Mouse (Mus musculus) hindbrain, embryonic 10.5 days (tissue): ENCODE data around the gene Fam167b. TPM values are rescaled to one million over a fixed set of nuclear protein-coding genes. Genes with fewer than 3 reads are reported as not detected.
A peak's percentile ranks its signal among the peaks of the same experiment; 100 is the strongest.

Experiments used
- DNase-seq: peaks from one replicate; pipeline ENCODE4 v3.0.0-alpha.2; 2017; ENCODE audit warnings: low spot score
- H3K27ac ChIP-seq: fragments of 300-500 bp; sonication (generic); 2 replicates; pipeline ENCODE4 v1.5.1; 2016; ENCODE audit warnings: mild to moderate bottlenecking, moderate library complexity
- H3K27me3 ChIP-seq: fragments of 300-500 bp; sonication (generic); 2 replicates; pipeline ENCODE4 v1.6.1; 2016; ENCODE audit warnings: mild to moderate bottlenecking; ENCODE audit not compliant: poor library complexity, insufficient read depth, severe bottlenecking
- H3K36me3 ChIP-seq: fragments of 300-500 bp; sonication (generic); 2 replicates; pipeline ENCODE4 v1.6.1; 2016; ENCODE audit warnings: mild to moderate bottlenecking, moderate library complexity
- H3K4me1 ChIP-seq: fragments of 300-500 bp; sonication (generic); replicated peaks from 2 replicates; pipeline ENCODE4 v1.6.1; 2016; ENCODE audit warnings: mild to moderate bottlenecking
- H3K4me3 ChIP-seq: fragments of 300-500 bp; sonication (generic); 2 replicates; pipeline ENCODE4 v1.5.1; 2016; ENCODE audit warnings: mild to moderate bottlenecking, moderate library complexity
- H3K9me3 ChIP-seq: fragments of 300-500 bp; sonication (generic); 2 replicates; pipeline ENCODE4 v1.6.1; 2016; ENCODE audit warnings: mild to moderate bottlenecking, moderate library complexity
- WGBS: fragments of 180-500 bp; shearing (Covaris S2); methylation state at CpG from one replicate; pipeline ENCODE4 v1.1.7; 2016; 5-methylcytosine and 5-hydroxymethylcytosine counted together
- polyA plus RNA-seq: library from polyadenylated mRNA; unstranded; fragments of >200 nt; fragmentation: Nextera tagmentation; extraction: Ambion mirVana; gene quantifications from 2 replicates; pipeline ENCODE4 v1.2.1, GENCODE M21; 2016

Gene Fam167b
- 0.46 and 1.0 TPM in 2 replicates for polyA plus RNA-seq

DNA sequence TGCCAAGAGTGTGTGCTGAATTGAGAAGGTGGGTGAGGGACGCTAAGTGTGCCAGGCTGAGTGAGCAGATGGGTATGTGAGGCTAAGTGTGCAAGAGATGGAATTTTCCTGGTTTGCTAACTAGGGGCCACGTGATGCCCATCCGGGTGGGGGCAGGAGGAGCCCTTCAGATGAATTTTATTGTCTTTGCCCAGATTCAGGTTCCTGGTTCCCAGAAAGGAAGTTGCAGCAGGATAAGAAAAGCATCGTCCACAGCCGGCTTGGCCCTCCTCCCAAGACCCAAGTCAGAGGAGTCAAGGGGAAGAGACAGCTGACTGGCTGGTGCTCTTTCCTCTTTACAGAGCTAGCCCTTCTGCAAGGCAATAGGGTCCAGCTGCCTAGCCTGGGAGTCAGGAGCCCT, at the start of gene Fam167b:
Gene Fam167b (minus strand): TSS at position 84 of the 400 bp plus-strand sequence.
- H3K4me1 ChIP-seq: peaks cover 16% of the 10 kb centered on the region
- H3K4me3 ChIP-seq: 0 out of 2 replicates have a peak within 1 kb of the TSS, but pooled peaks have one; percentile 24
- peak within 1 kb of the TSS; percentile 69; the same call in 1 of the 2 replicates for H3K27ac ChIP-seq
- no peak for DNase-seq
- no peaks in the 10 kb centered on the region for H3K9me3 ChIP-seq
- WGBS: 82% methylated on average over 5 of the region's 5 CpGs
- H3K27me3 ChIP-seq: peaks cover 5% of the 10 kb centered on the region; the same call in 1 of the 2 replicates
- no peaks in the 10 kb centered on the region for H3K36me3 ChIP-seq

DNA sequence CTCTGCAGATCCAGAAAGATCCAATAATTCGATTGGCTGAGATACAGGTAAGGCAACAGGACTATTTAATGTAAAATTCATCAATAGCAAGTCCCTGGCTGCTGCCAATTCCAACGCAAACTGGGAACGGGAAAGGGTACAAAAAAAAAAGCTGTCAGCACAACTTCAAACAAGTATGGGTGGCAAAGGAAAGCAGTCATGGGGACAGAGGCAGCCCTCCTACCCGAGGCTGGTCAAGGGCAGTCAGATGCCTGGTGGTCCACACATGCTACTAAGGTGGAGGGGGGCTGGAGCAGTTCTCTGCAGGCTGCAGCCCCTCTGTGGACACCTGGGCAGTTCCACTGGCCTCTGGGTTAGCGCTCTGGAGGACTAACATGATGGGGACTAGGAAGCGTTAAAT, 47.7 kb upstream of the Fam167b start:
- Histone ChIP-seq H3K36me3 (peaks cover 58% of the 10 kb centered on the region), H3K4me1 (peaks cover 45% of the 10 kb centered on the region), H3K27ac (no peak overlapping the region), H3K9me3 (no peaks in the 10 kb centered on the region), H3K4me3 (no peak overlapping the region), H3K27me3 (no peaks in the 10 kb centered on the region)
- 73% methylated on average over 6 of the region's 6 CpGs for WGBS
- DNase-seq: no peak

DNA sequence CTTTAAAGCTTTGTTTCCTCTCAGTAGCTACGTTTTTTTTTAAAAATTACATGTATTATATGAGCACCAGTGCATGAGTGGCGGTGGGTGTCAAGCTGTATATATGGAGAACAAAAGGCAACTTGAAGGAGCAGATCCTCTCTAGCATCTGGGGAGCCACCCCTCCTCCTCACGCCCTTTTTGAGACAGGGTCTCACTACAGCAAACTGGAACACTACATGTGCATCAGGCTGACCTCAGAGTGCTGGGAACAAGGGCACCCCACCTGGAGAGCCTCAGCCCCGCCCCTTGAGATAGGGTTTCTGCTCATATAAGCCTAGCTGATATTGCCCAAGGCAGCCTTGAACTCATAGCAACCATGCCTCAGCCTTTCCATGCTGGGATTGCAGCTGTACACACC, 47.1 kb upstream of the Fam167b start:
- no peaks in the 10 kb centered on the region for H3K27me3 ChIP-seq
- H3K36me3 ChIP-seq: peaks cover 58% of the 10 kb centered on the region
- peaks cover 45% of the 10 kb centered on the region for H3K4me1 ChIP-seq
- no peaks in the 10 kb centered on the region for H3K9me3 ChIP-seq
- no peak for DNase-seq
- H3K4me3 ChIP-seq: 0 out of 2 replicates have a peak overlapping the region, but pooled peaks have one; percentile 77
- WGBS: 40% methylated on average over 4 of the region's 4 CpGs
- H3K27ac ChIP-seq: 0 out of 2 replicates have a peak overlapping the region, but pooled peaks have one; percentile 90

DNA sequence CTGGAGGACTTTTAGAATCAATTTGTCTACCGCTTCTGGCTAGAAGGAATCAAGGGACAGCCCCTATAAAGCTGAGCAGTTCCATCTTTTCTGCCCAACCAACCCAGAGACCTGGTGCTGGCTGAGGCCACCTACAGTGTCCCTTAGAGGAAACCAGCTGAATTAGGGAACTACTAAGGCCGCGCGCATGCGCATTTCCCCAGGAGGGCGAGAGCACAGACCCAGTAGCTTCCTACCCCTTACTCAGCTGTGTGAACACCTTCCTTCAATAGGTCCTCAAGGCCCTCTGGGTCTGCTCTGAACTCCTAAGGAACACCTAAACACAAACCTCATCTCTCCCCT, 46.7 kb upstream of the Fam167b start:
- no peaks in the 10 kb centered on the region for H3K9me3 ChIP-seq
- WGBS: 1% methylated on average over 6 of the region's 6 CpGs
- DNase-seq: peak; percentile 71
- H3K27me3 ChIP-seq: no peaks in the 10 kb centered on the region
- H3K4me3 ChIP-seq: peak overlapping the region; percentile 77
- H3K4me1 ChIP-seq: peaks cover 45% of the 10 kb centered on the region
- H3K36me3 ChIP-seq: peaks cover 56% of the 10 kb centered on the region
- peak overlapping the region; percentile 90 for H3K27ac ChIP-seq

DNA sequence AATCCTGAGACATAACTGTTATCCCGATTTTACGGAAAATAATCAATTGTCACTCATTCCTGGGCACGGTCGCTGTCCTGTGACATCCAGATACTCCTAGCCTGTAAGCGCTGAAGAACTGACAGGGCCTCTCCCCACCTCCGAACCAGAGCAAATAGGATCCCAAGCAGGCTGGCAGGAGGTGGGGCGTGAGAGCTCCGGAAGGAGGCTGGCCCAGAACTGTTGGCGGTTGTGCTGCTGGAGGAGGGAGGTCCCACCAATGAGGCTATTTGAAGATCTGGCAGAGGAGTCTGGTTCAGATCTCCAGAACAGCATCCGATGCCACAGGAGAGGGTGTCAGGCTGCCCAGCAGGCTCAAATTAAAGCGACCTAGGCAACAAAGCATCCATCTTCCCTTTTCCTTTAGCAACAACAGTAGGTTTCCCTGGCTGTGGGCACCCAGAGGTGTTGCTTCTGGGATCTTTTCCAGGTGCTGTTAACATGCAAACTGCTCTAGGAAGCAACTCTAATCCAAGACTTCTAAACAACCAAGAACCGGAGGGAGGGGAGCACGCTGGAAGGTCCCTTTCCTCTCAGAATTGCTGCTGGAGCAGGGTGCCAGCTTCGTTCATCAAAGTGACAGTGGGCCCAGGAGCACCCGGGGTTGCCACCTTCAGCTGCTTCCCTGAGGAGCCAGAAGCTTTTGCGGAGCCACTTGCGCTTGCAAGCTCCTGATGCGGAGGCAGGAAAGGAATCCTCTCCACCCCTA, 46.1 kb upstream of the Fam167b start:
- under 1% methylated on average over 18 of the region's 18 CpGs for WGBS
- Histone ChIP-seq H3K4me3 (peak overlapping the region; percentile 77), H3K27ac (peak overlapping the region; percentile 90), H3K9me3 (no peaks in the 10 kb centered on the region), H3K27me3 (no peaks in the 10 kb centered on the region), H3K4me1 (peaks cover 45% of the 10 kb centered on the region), H3K36me3 (peaks cover 50% of the 10 kb centered on the region)
- DNase-seq: peak; percentile 85

DNA sequence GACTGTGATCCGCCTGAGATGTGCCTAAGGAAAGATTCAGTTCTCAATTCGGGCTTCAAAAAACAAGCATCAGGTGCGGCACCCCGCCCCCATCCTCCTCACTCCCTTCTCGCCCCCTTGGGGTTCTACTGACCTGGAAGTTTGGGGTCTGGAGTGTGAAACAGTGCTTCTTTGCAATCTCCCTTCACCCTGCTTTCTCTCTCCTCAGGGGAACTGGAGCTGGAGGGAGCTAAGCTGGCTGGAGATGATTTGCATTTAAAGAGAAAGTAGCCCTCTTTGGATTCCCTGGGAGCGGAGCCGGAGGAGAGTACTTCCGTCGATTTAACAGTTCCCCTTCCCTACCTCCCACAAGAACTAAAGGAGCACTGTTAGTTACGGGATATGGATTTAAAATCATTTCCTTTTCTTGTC, 45.3 kb upstream of the Fam167b start, which contains the start of gene Ccdc28b:
Gene Ccdc28b (minus strand): TSS at position 267 of the 411 bp plus-strand sequence.
- peak; percentile 55 for DNase-seq
- Histone ChIP-seq H3K27ac (peak within 1 kb of the TSS; percentile 90), H3K9me3 (no peaks in the 10 kb centered on the region), H3K27me3 (no peaks in the 10 kb centered on the region), H3K36me3 (peaks cover 42% of the 10 kb centered on the region), H3K4me3 (peak within 1 kb of the TSS; percentile 77), H3K4me1 (peaks cover 52% of the 10 kb centered on the region)
- WGBS: under 1% methylated on average over 10 of the region's 10 CpGs

DNA sequence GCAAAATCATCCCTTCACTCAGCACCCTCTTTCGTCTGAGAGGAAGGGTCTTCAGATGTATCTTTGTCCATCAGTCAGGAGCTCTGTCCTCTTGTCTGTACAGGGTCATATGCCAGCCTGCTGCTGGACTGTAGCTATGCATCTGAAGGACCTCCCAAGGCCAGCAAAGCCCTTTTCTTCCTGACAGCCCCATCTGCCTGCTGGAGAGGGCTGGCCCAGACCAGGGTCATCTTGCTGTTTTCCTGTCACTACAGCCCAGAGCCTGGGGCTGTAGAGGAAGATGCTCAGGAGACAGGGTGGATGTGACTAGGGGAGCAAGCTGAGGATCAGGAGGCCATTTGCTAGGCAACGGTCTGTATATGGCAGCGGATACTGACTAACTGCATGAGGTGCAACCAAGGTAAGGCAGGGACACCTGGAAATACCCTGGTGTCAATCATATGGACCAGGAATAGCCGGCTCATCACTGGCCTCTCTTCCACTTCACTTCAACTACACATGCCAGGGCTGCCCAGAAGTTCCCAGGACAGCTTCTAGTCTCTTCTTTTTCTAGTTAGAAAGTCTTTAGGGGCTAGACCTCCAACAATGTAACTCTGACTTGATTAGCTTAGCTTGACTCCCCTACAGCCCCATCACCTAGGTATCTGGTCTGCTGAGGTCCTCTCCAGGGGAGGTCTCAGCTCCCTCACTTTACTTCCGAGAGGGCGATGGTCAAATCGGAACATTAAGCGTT, 44.6 kb upstream of the Fam167b start:
- 24% methylated on average over 8 of the region's 8 CpGs for WGBS
- Histone ChIP-seq H3K4me3 (peak overlapping the region; percentile 77), H3K9me3 (no peaks in the 10 kb centered on the region), H3K36me3 (peaks cover 35% of the 10 kb centered on the region), H3K27me3 (no peaks in the 10 kb centered on the region), H3K27ac (peak overlapping the region; percentile 90), H3K4me1 (peaks cover 59% of the 10 kb centered on the region)
- no peak for DNase-seq

DNA sequence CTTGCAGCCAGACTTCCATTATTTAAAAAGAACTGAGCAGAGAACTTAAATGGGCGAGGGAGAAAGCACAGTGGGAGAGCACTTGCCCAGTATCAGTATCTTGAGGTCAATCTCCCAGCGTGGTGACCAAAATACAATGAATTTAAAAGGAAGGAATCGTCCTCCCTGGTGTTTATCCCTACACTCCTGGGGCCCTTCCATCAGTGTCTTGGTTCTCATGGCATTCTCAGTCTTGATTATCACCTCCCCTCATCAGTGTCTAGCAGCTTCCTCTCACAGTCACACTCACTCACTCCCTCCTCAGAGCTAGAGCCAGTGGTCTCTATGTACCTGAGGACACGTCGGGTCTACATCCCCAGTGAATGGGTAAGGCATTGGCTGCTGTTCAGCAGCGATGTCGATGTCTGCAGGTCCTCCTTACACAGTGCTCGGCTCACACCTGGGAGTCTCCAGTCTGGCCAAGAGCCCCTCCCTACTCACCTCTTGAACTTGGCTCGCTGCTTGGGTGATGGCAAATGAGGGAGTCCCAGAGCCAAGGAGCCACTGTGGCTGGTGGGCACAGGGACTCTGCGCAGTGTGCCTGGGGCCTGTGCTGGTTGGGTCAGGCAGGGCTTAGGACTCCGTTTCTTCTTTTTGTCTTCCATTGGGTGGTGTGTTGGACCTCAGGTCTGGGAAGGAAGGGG, 43.9 kb upstream of the Fam167b start:
- Histone ChIP-seq H3K36me3 (peaks cover 30% of the 10 kb centered on the region), H3K27ac (peak overlapping the region; percentile 90; the same call in 1 of the 2 replicates), H3K9me3 (no peaks in the 10 kb centered on the region), H3K27me3 (no peaks in the 10 kb centered on the region), H3K4me3 (peak overlapping the region; percentile 77; the same call in 1 of the 2 replicates), H3K4me1 (peaks cover 62% of the 10 kb centered on the region)
- WGBS: 79% methylated on average over 11 of the region's 11 CpGs
- no peak for DNase-seq

DNA sequence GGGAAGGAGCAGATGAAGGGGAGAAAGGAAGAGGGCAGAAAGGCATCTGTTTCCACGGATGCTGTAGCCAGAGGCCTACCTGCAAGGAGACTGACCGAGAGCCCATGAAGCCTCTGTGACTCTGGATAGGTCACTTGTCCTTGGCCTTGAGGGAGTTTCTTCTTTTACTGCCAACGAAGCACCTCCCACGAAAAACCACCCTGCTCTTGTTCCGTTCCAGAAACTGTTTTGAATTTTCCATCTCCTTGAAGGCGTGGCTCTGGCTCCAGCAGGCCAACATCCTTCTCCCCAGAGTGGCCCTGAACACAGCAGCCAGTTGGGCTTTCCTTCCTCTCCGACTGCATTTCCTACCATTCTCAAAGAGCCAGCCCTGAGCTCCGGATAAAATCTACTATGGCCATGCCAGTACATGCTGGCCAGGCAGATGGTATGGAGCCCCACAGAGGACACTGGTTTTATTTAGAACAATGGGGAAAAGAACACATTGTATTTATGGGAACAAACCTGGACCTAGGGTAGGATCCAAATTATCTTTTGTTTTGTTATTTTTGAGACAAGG, 43.0 kb upstream of the Fam167b start:
- H3K4me1 ChIP-seq: peaks cover 59% of the 10 kb centered on the region
- no peak for DNase-seq
- no peak overlapping the region for H3K27ac ChIP-seq
- H3K4me3 ChIP-seq: 0 out of 2 replicates have a peak overlapping the region, but pooled peaks have one; percentile 6
- WGBS: 80% methylated on average over 8 of the region's 8 CpGs
- H3K27me3 ChIP-seq: no peaks in the 10 kb centered on the region
- H3K36me3 ChIP-seq: peaks cover 30% of the 10 kb centered on the region
- no peaks in the 10 kb centered on the region for H3K9me3 ChIP-seq

DNA sequence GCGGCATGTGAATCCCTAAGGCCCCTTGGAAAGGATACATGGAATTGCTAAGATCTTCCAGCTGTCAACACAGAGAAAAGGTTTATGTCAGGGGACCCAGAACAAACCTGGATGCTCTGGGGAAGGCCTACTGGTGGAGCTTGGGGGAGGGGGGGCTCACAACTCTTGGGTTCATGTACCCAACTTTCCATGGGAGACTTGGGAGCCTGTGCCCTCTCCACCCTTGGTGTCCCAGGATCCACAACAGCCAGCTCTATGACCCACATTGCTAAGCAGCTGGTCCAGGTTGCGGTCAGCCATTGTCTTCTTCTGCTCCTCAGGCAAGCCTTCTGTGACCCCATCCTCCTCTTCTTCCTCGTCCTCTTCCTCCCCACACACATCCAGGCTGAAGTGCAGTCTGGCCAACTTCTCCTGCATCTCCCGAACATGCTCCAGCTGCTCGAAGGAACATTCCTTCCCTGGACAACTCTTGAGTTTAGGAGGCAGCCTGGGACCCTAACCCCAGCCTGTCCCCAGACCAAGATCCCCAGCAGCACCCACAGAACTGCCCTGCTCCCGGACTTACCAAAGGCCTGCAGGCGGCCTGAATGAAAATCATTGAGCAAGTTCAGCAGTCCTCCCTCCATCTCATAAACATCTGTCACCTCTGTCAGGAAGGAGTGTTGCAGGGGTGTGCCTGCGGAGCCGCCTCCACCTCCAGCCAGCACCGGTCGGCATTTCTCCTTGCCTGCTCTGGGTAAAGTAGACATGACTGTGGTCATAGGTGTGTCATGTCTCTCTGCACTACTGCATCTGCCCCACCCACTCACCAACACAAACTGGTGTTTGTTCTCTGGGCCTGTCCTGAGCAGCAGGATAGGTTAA, 42.3 kb upstream of the Fam167b start:
- H3K36me3 ChIP-seq: peaks cover 30% of the 10 kb centered on the region
- WGBS: 93% methylated on average over 11 of the region's 11 CpGs
- peaks cover 57% of the 10 kb centered on the region for H3K4me1 ChIP-seq
- H3K27ac ChIP-seq: no peak overlapping the region
- no peak for DNase-seq
- H3K9me3 ChIP-seq: no peaks in the 10 kb centered on the region
- no peak overlapping the region for H3K4me3 ChIP-seq
- no peaks in the 10 kb centered on the region for H3K27me3 ChIP-seq

DNA sequence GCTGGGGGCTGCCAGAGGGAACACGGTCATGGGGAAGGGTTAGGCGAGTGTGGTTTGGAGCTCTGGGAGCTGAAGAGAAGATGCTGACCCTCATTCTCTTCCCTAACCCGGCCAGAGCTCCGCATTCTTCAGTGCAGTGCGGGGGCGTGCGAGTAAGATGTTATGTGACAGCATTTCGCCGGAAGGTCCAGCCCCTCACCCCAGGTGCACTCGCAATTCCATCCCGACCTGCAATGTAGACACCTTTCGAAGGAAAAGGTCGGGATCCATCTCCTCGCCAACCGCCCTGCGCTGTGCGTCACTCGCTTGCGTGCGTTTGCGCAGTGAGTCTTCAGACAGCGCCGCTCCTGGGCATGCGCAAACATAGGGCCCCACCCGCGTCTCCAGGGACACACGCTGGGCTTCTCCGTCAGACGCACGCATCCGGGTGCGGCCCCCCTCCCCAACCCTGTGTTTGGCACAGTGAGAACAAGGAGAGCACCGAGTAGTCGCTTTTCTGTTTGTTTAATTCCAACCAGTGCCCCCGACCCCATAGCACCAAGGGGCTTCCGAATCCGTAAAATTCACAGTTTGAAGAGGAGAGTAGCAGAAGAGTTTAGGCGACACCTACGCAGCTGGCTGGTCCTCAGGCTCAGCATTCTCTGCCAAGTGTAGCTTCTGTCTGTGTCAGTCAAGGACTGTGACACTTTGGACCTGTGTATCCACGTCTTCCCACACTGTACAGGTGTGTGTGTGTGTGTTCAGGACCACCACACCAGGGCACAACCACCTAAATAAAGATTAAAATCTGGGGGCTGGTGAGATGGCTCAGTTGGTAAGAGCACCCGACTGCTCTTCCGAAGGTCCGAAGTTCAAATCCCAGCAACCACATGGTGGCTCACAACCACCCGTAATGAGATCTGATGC, 40.7 kb upstream of the Fam167b start, which contains the start of gene Iqcc:
Gene Iqcc (minus strand): TSS at position 314 of the 906 bp plus-strand sequence.
- Histone ChIP-seq H3K9me3 (no peaks in the 10 kb centered on the region), H3K27ac (peak within 1 kb of the TSS; percentile 91), H3K36me3 (peaks cover 32% of the 10 kb centered on the region), H3K4me3 (peak within 1 kb of the TSS; percentile 68), H3K4me1 (peaks cover 41% of the 10 kb centered on the region), H3K27me3 (no peaks in the 10 kb centered on the region)
- DNase-seq: peak; percentile 92
- 5% methylated on average over 44 of the region's 44 CpGs for WGBS
